Mouse (Mus musculus): ENCODE data around the gene Cfdp1. TPM values are rescaled to one million over a fixed set of nuclear protein-coding genes. Genes with fewer than 3 reads are reported as not detected.

Gene Cfdp1
- polyA plus RNA-seq, 1 experiment from 2014 or later: 214 TPM

DNA sequence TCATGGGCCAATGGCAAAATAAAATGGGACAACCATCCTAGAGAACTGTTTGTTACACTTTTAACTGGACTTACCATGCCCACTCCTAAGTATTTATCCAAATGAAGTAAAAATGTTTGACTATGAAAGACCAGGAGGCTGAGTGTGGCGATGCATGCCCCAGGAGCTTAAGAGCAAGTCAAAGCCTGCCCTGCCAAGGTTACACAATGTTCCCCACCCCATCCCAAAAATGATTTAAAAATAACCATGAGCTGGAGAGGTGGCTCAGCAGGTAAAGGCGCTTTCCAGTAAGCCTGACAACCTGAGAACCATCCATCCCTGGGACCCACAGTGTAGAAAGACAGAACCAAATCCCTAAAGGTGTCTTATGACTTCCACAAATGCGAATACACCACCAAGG, 35.5 kb downstream of the Cfdp1 start:
- Histone ChIP-seq H3K9me3 (ENCODE audit: control insufficient read depth, low read length) (no peaks in the 10 kb centered on the region), H3K36me3 (ENCODE audit: control insufficient read depth, insufficient read depth, low read length) (no peaks in the 10 kb centered on the region), H3K27me3 (ENCODE audit: control insufficient read depth, insufficient read depth, low read length) (no peaks in the 10 kb centered on the region), H3K27ac (ENCODE audit: low read depth, low read length) (no peak overlapping the region), H3K4me2 (replicated peaks; ENCODE audit: low read depth, low read length) (no peak overlapping the region), H3K9ac (ENCODE audit: low read depth, low read length) (no peak overlapping the region), H3K4me3 (ENCODE audit: low read depth, low read length) (no peak overlapping the region), H3K4me1 (replicated peaks; ENCODE audit: control insufficient read depth, insufficient read depth, low read length) (no peaks in the 10 kb centered on the region)
- 96% methylated on average over 3 of the region's 3 CpGs for WGBS
- DNase-seq (ENCODE audit: low spot score): no peak
- ATAC-seq (ENCODE audit: low FRiP score): no peak

DNA sequence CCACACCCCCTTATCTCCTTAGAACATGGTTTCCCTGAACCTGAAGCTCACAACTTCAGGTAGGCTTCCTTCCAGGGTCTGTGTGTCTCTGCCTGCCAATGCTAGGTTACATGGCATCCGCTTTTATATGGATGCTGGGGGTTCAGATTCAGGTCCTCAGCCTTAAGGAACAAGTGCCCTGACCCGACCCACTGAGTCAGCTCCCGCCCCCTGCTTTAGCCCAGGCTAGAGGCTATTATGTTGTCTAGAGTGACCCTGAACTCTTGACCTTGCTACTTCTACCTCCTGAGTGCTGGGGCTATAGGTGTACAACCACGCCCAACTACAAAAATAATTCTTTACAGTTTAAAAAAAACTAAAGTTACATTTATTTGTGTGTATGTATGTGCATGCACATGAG, 39.0 kb downstream of the Cfdp1 start:
- Histone ChIP-seq H3K36me3 (ENCODE audit: control insufficient read depth, insufficient read depth, low read length) (no peaks in the 10 kb centered on the region), H3K9me3 (ENCODE audit: control insufficient read depth, low read length) (no peaks in the 10 kb centered on the region), H3K4me1 (replicated peaks; ENCODE audit: control insufficient read depth, insufficient read depth, low read length) (no peaks in the 10 kb centered on the region), H3K4me3 (ENCODE audit: low read depth, low read length) (no peak overlapping the region), H3K9ac (ENCODE audit: low read depth, low read length) (no peak overlapping the region), H3K27ac (ENCODE audit: low read depth, low read length) (no peak overlapping the region), H3K4me2 (replicated peaks; ENCODE audit: low read depth, low read length) (no peak overlapping the region), H3K27me3 (ENCODE audit: control insufficient read depth, insufficient read depth, low read length) (no peaks in the 10 kb centered on the region)
- no peak for DNase-seq (ENCODE audit: low spot score)
- ATAC-seq (ENCODE audit: low FRiP score): no peak
- 94% methylated on average over 4 of the region's 4 CpGs for WGBS

DNA sequence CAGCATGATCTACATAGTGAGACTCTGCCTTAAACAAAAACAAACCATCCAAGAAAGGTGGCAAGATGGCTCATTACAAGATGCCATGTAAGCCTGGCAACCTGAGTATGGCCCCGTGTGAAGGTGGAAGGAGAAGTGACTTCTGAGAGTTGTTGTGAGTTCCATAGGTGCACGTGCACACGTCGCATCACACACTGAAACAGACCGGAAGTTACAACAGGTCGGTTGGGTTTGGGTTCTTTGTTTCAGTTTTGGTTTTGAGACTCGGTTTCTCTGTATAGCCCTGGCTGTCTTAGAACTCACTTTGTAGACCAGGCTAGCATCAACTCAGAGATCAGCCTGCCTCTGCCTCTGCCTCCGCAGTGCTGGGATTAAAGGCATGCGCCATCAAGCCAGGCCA, 40.3 kb downstream of the Cfdp1 start:
- ATAC-seq (ENCODE audit: low FRiP score) (no peak), DNase-seq (ENCODE audit: low spot score) (no peak)
- no peaks in the 10 kb centered on the region for H3K9me3 ChIP-seq (ENCODE audit: control insufficient read depth, low read length)
- no peaks in the 10 kb centered on the region for H3K4me1 ChIP-seq (replicated peaks; ENCODE audit: control insufficient read depth, insufficient read depth, low read length)
- no peak overlapping the region for H3K27ac ChIP-seq (ENCODE audit: low read depth, low read length)
- 98% methylated on average over 9 of the region's 9 CpGs for WGBS
- H3K9ac ChIP-seq (ENCODE audit: low read depth, low read length): no peak overlapping the region
- no peaks in the 10 kb centered on the region for H3K27me3 ChIP-seq (ENCODE audit: control insufficient read depth, insufficient read depth, low read length)
- H3K4me3 ChIP-seq (ENCODE audit: low read depth, low read length): no peak overlapping the region
- no peak overlapping the region for H3K4me2 ChIP-seq (replicated peaks; ENCODE audit: low read depth, low read length)
- H3K36me3 ChIP-seq (ENCODE audit: control insufficient read depth, insufficient read depth, low read length): no peaks in the 10 kb centered on the region

DNA sequence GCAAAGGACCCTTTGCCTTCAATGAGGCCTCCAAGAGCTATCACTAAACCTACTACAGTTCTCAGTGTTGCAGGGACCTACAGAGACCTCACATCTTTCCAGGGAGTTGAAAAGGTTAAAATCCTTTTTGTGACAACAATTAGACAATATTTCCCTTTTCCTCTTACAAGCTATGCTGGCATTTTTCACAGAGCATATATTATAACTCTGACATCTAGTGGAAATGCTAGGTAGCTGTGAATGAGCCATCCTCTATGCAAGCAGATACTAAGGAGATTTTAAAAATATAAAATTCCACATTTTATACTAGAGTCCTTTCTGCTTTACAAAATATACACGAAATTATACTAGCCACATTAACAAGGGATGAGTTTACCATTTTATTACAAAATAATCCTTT, 41.3 kb downstream of the Cfdp1 start:
- ATAC-seq (ENCODE audit: low FRiP score) (no peak), DNase-seq (ENCODE audit: low spot score) (no peak)
- no peak overlapping the region for H3K9ac ChIP-seq (ENCODE audit: low read depth, low read length)
- H3K27ac ChIP-seq (ENCODE audit: low read depth, low read length): no peak overlapping the region
- H3K27me3 ChIP-seq (ENCODE audit: control insufficient read depth, insufficient read depth, low read length): no peaks in the 10 kb centered on the region
- no peaks in the 10 kb centered on the region for H3K4me1 ChIP-seq (replicated peaks; ENCODE audit: control insufficient read depth, insufficient read depth, low read length)
- no peaks in the 10 kb centered on the region for H3K36me3 ChIP-seq (ENCODE audit: control insufficient read depth, insufficient read depth, low read length)
- 78% methylated on average over 1 of the region's 1 CpGs for WGBS
- no peaks in the 10 kb centered on the region for H3K9me3 ChIP-seq (ENCODE audit: control insufficient read depth, low read length)
- no peak overlapping the region for H3K4me2 ChIP-seq (replicated peaks; ENCODE audit: low read depth, low read length)
- no peak overlapping the region for H3K4me3 ChIP-seq (ENCODE audit: low read depth, low read length)

DNA sequence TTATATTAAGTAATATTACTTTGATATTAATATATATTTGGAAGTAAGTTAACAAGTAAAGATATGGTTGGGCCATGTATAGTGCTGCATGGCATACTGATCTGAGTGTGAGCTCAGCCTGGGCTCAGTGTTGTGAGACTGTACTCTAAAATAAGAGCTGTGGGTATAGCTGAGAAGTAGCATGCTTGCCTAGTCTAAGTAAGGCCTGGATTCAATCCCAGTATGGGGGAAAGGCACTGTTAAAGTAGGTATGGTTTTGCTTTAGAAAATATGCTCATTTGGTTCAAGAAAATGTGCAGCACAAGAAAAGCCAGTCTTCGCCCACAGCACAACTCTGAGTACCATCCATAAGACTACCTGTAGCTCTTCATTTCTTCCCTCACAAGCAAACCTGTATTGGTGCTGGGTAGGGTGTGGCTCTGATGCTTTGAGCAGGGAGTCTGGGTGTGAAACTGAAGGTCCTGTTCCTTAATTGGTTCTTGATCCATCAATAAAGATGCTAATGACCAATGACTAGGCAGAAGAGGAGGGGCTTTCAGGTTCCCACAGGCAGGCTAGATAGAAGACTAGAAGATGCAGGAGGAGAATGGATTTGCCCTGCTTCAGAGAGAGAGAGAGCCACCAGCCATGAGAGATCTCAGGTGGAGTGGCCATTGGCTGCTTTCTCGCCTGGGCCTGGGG, 43.3 kb downstream of the Cfdp1 start:
- ATAC-seq (ENCODE audit: low FRiP score): no peak
- no peak overlapping the region for H3K9ac ChIP-seq (ENCODE audit: low read depth, low read length)
- WGBS: 79% methylated on average over 2 of the region's 2 CpGs

DNA sequence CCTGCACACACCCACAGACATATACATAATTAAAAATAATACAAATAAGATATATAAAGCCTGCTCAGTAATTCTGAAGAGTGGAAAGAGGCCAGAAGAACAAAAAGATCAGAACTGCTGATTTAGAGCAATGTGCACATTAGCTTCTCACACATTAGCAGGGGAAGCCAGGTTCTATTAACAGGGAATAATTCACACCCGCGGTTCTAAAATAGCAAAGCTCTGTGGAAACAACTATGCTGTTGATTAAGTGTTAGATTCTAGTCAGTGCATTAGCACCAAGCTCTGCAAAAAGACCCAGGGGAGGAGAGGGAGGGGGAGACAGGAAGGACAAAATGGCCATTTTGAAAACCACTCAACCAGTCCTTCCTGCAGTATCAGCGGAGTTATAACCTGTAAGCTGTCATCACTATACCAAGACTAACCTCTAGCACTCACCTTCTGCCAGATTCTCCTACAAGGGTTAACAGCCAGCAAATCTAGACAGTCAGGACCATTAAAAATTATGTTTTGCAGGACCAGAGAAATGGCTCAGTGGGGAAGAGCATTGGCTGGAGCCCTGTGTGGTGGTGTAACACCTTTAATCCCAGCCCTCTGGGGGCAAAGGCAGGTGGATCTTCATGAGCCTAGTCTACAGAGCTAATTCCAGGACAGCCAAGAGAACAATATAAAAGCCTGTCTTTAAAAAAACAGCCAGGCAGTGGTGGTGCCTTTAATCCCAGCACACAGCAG, 45.0 kb downstream of the Cfdp1 start:
- no peak for ATAC-seq (ENCODE audit: low FRiP score)

More for the DNA sequence above, 43.3 kb downstream of the Cfdp1 start:
- no peak overlapping the region for H3K4me3 ChIP-seq (ENCODE audit: low read depth, low read length)
- H3K4me2 ChIP-seq (replicated peaks; ENCODE audit: low read depth, low read length): no peak overlapping the region
- H3K9me3 ChIP-seq (ENCODE audit: control insufficient read depth, low read length): no peaks in the 10 kb centered on the region
- no peaks in the 10 kb centered on the region for H3K27me3 ChIP-seq (ENCODE audit: control insufficient read depth, insufficient read depth, low read length)
- no peak for DNase-seq (ENCODE audit: low spot score)
- no peaks in the 10 kb centered on the region for H3K36me3 ChIP-seq (ENCODE audit: control insufficient read depth, insufficient read depth, low read length)
- H3K4me1 ChIP-seq (replicated peaks; ENCODE audit: control insufficient read depth, insufficient read depth, low read length): no peaks in the 10 kb centered on the region
- H3K27ac ChIP-seq (ENCODE audit: low read depth, low read length): no peak overlapping the region

DNA sequence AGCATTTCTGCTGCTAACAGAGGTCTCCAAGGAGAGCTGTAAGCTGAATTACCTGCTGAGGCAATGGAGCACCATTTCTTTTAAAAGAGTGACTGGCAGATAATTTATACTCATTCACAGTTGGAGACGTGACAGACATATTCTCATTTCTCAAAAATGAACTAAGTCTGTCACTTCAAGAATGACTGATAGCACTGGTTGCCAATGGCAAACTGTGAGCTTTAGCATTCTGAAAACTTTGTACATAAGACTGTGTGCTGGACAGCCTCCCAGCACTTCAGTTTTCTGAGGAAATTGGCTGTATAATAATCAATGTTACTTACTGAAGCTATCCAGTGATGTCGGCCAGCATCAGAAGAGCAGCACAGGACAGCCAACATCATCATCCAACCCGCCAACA, 46.1 kb downstream of the Cfdp1 start:
- Histone ChIP-seq H3K4me1 (replicated peaks; ENCODE audit: control insufficient read depth, insufficient read depth, low read length) (no peaks in the 10 kb centered on the region), H3K4me3 (ENCODE audit: low read depth, low read length) (no peak overlapping the region), H3K27me3 (ENCODE audit: control insufficient read depth, insufficient read depth, low read length) (no peaks in the 10 kb centered on the region), H3K9ac (ENCODE audit: low read depth, low read length) (no peak overlapping the region), H3K4me2 (replicated peaks; ENCODE audit: low read depth, low read length) (no peak overlapping the region), H3K36me3 (ENCODE audit: control insufficient read depth, insufficient read depth, low read length) (no peaks in the 10 kb centered on the region), H3K27ac (ENCODE audit: low read depth, low read length) (no peak overlapping the region), H3K9me3 (ENCODE audit: control insufficient read depth, low read length) (no peaks in the 10 kb centered on the region)
- 96% methylated on average over 3 of the region's 3 CpGs for WGBS
- ATAC-seq (ENCODE audit: low FRiP score) (no peak), DNase-seq (ENCODE audit: low spot score) (no peak)

More for the DNA sequence above, 45.0 kb downstream of the Cfdp1 start:
- H3K27ac ChIP-seq (ENCODE audit: low read depth, low read length): no peak overlapping the region
- no peaks in the 10 kb centered on the region for H3K9me3 ChIP-seq (ENCODE audit: control insufficient read depth, low read length)
- no peaks in the 10 kb centered on the region for H3K36me3 ChIP-seq (ENCODE audit: control insufficient read depth, insufficient read depth, low read length)
- H3K9ac ChIP-seq (ENCODE audit: low read depth, low read length): no peak overlapping the region
- no peaks in the 10 kb centered on the region for H3K4me1 ChIP-seq (replicated peaks; ENCODE audit: control insufficient read depth, insufficient read depth, low read length)
- H3K4me2 ChIP-seq (replicated peaks; ENCODE audit: low read depth, low read length): no peak overlapping the region
- WGBS: 97% methylated on average over 3 of the region's 3 CpGs
- no peak overlapping the region for H3K4me3 ChIP-seq (ENCODE audit: low read depth, low read length)
- H3K27me3 ChIP-seq (ENCODE audit: control insufficient read depth, insufficient read depth, low read length): no peaks in the 10 kb centered on the region
- no peak for DNase-seq (ENCODE audit: low spot score)

DNA sequence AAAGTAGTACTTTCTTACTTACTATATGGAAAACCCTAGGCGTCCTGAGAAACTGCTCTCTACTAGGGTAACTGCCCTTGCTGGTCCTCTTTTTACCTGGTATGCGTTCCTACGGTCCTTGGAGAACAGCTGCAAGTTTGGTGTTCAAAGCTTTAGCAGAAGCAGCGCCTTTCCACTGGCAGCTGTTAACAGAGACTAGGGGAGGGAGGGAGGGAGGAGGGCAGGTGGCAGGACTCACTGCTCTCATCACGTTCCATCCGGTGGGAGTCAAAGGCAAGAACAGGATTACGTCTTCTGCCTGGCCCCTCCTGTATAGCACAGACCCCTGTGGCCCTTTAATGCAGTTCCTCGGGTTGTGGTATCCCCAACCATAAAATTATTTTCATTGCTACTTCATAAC, 50.7 kb downstream of the Cfdp1 start:
- no peak overlapping the region for H3K4me2 ChIP-seq (replicated peaks; ENCODE audit: low read depth, low read length)
- DNase-seq (ENCODE audit: low spot score) (no peak), ATAC-seq (ENCODE audit: low FRiP score) (no peak)
- no peaks in the 10 kb centered on the region for H3K36me3 ChIP-seq (ENCODE audit: control insufficient read depth, insufficient read depth, low read length)
- 80% methylated on average over 8 of the region's 8 CpGs for WGBS
- no peak overlapping the region for H3K4me3 ChIP-seq (ENCODE audit: low read depth, low read length)
- no peak overlapping the region for H3K9ac ChIP-seq (ENCODE audit: low read depth, low read length)
- H3K27me3 ChIP-seq (ENCODE audit: control insufficient read depth, insufficient read depth, low read length): no peaks in the 10 kb centered on the region
- H3K9me3 ChIP-seq (ENCODE audit: control insufficient read depth, low read length): no peaks in the 10 kb centered on the region
- no peaks in the 10 kb centered on the region for H3K4me1 ChIP-seq (replicated peaks; ENCODE audit: control insufficient read depth, insufficient read depth, low read length)
- H3K27ac ChIP-seq (ENCODE audit: low read depth, low read length): no peak overlapping the region

DNA sequence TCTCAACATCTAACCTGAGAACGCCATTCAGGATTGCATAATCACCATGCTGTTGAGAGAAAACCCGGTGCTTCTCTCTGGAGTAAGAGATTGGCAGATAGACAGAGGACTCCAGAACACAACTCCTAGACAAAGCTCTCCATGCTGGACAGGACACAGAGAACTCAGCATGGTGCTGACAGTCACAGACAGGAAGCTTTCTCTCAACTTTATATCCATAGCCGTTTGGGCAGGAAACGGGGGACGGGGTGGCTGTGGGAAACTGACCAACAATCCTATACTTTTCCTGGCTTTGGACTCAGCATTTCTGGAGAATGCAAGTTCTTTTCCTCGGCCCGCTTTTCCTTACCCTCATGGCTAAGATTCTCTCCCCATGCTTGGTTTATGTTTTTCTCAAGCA, 51.8 kb downstream of the Cfdp1 start:
- no peaks in the 10 kb centered on the region for H3K4me1 ChIP-seq (replicated peaks; ENCODE audit: control insufficient read depth, insufficient read depth, low read length)
- H3K4me3 ChIP-seq (ENCODE audit: low read depth, low read length): no peak overlapping the region
- ATAC-seq (ENCODE audit: low FRiP score): no peak
- H3K9me3 ChIP-seq (ENCODE audit: control insufficient read depth, low read length): no peaks in the 10 kb centered on the region
- no peak overlapping the region for H3K27ac ChIP-seq (ENCODE audit: low read depth, low read length)
- 80% methylated on average over 7 of the region's 7 CpGs for WGBS
- H3K9ac ChIP-seq (ENCODE audit: low read depth, low read length): no peak overlapping the region
- H3K36me3 ChIP-seq (ENCODE audit: control insufficient read depth, insufficient read depth, low read length): no peaks in the 10 kb centered on the region
- H3K27me3 ChIP-seq (ENCODE audit: control insufficient read depth, insufficient read depth, low read length): no peaks in the 10 kb centered on the region
- no peak overlapping the region for H3K4me2 ChIP-seq (replicated peaks; ENCODE audit: low read depth, low read length)
- no peak for DNase-seq (ENCODE audit: low spot score)
